Mouse (Mus musculus): ENCODE measurements around the gene Dgkb. TPM values are rescaled to one million over a fixed set of nuclear protein-coding genes. Genes with fewer than 3 reads are reported as not detected.

Gene Dgkb
- polyA plus RNA-seq, 2 experiments: 0.03 TPM; not detected in 1

DNA sequence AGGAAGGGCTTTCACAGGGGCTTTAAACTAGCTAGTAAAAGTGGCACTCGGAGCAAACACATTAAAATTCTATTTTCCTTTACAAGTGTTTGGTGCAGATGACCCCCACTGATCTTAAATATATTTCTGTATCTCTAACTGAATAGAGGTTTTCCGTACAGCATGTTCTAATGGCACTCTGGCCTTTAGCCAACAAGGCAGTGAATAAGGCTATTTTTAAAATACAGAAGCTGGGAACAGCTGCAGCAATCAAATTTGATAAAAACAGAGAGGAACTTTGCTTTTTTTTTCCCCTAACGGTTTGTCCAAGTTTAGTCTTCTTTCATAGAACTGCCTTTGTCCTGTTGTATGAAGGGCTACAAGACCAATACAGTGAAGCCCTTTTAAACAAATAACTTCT lies 776.5 kb downstream of the Dgkb start:
- 40% methylated on average over 3 of the region's 3 CpGs for WGBS (ENCODE audit: insufficient replicate concordance)
- Histone ChIP-seq H3K9ac (replicated peaks) (no peak overlapping the region), H3K4me2 (ENCODE audit: low read depth) (no peak overlapping the region), H3K4me3 (ENCODE audit: insufficient read depth in 1 of 2, low read depth in 2 of 2, low read length in 2 of 2) (no peak overlapping the region), H3K27ac (no peak overlapping the region), H3K36me3 (replicated peaks; ENCODE audit: control insufficient read depth, insufficient read depth, low read depth) (no peaks in the 10 kb centered on the region), H3K9me3 (ENCODE audit: control insufficient read depth, low read length) (no peaks in the 10 kb centered on the region), H3K27me3 (ENCODE audit: control insufficient read depth, insufficient read depth, low read length) (no peaks in the 10 kb centered on the region), H3K4me1 (replicated peaks; ENCODE audit: control insufficient read depth in 2 of 2, insufficient read depth in 2 of 2, low read length in 1 of 2) (no peaks in the 10 kb centered on the region)
- no peak for ATAC-seq (ENCODE audit: insufficient read depth)
- TF ChIP-seq EP300 (IDR thresholded peaks at IDR 0.05; ENCODE audit: low read depth) (no peak), CTCF (IDR thresholded peaks at IDR 0.05; ENCODE audit: low read depth) (no peak)
- no peak for DNase-seq (ENCODE audit: low read depth in 3 of 3, low spot score in 3 of 3)

DNA sequence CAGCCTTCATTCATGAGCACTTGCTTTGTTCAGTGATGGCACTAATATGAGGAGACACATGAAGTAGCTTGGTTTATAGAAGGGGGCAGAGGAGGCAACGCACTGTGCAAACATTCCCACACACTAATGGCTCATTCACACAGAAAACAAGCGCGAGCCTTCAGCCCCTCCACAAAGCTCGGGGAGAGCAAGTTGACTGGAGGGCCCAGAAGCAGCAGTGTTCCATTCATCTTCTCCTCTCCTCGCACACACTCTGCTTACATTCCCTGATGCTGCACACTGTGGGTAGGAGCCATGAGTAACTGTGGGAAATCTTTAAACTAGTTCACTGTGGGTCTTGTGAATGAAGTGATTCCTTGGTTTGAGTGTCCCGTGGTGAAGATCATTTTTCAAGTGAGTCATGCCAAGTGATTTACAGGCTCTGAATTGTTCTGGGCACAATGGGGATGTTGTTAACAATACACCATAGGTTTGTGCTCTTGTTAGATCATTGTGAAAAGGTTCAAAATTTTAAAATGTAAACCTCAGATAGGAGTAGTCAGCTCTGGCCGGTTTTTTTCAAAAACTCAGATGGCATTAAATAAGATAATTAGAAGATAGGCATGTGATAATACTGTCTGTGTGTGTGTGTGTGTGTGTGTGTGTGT lies 779.0 kb downstream of the Dgkb start:
- no peak overlapping the region for H3K4me2 ChIP-seq (ENCODE audit: low read depth)
- H3K36me3 ChIP-seq (replicated peaks; ENCODE audit: control insufficient read depth, insufficient read depth, low read depth): no peaks in the 10 kb centered on the region
- 57% methylated on average over 7 of the region's 7 CpGs for WGBS (ENCODE audit: insufficient replicate concordance)
- no peak overlapping the region for H3K9ac ChIP-seq (replicated peaks)
- TF ChIP-seq CTCF (IDR thresholded peaks at IDR 0.05; ENCODE audit: low read depth): no peak
- no peak for TF ChIP-seq EP300 (IDR thresholded peaks at IDR 0.05; ENCODE audit: low read depth)
- H3K27me3 ChIP-seq (ENCODE audit: control insufficient read depth, insufficient read depth, low read length): no peaks in the 10 kb centered on the region
- H3K9me3 ChIP-seq (ENCODE audit: control insufficient read depth, low read length): no peaks in the 10 kb centered on the region
- DNase-seq (ENCODE audit: low read depth in 3 of 3, low spot score in 3 of 3) (no peak), ATAC-seq (ENCODE audit: insufficient read depth) (no peak)
- no peaks in the 10 kb centered on the region for H3K4me1 ChIP-seq (replicated peaks; ENCODE audit: control insufficient read depth in 2 of 2, insufficient read depth in 2 of 2, low read length in 1 of 2)
- no peak overlapping the region for H3K27ac ChIP-seq
- H3K4me3 ChIP-seq (ENCODE audit: insufficient read depth in 1 of 2, low read depth in 2 of 2, low read length in 2 of 2): no peak overlapping the region

DNA sequence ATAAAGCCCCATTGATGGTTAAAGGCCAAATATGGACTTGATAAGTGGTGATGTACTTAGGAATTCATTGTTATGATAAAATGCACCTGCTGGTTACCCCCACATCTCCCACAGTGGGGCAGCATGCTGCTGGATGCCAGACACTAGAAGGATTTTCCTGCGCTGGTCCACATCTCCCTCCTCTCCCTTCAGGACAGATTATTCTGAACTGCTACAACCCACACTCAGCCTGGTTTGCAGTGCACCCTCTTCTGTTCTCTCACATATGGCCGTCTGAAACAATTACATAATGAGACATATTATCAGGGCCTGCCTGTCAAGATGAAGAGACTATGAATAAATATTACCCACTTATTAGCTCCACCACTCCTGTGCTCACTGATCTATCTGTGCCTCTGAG lies 780.6 kb downstream of the Dgkb start:
- Histone ChIP-seq H3K9ac (replicated peaks) (no peak overlapping the region), H3K4me3 (ENCODE audit: insufficient read depth in 1 of 2, low read depth in 2 of 2, low read length in 2 of 2) (no peak overlapping the region), H3K4me2 (ENCODE audit: low read depth) (no peak overlapping the region), H3K9me3 (ENCODE audit: control insufficient read depth, low read length) (no peaks in the 10 kb centered on the region), H3K27ac (no peak overlapping the region), H3K36me3 (replicated peaks; ENCODE audit: control insufficient read depth, insufficient read depth, low read depth) (no peaks in the 10 kb centered on the region), H3K4me1 (replicated peaks; ENCODE audit: control insufficient read depth in 2 of 2, insufficient read depth in 2 of 2, low read length in 1 of 2) (no peaks in the 10 kb centered on the region), H3K27me3 (ENCODE audit: control insufficient read depth, insufficient read depth, low read length) (no peaks in the 10 kb centered on the region)
- 55% methylated on average over 2 of the region's 2 CpGs for WGBS (ENCODE audit: insufficient replicate concordance)
- DNase-seq (ENCODE audit: low read depth in 3 of 3, low spot score in 3 of 3) (no peak), ATAC-seq (ENCODE audit: insufficient read depth) (no peak)
- TF ChIP-seq EP300 (IDR thresholded peaks at IDR 0.05; ENCODE audit: low read depth) (no peak), CTCF (IDR thresholded peaks at IDR 0.05; ENCODE audit: low read depth) (no peak)

DNA sequence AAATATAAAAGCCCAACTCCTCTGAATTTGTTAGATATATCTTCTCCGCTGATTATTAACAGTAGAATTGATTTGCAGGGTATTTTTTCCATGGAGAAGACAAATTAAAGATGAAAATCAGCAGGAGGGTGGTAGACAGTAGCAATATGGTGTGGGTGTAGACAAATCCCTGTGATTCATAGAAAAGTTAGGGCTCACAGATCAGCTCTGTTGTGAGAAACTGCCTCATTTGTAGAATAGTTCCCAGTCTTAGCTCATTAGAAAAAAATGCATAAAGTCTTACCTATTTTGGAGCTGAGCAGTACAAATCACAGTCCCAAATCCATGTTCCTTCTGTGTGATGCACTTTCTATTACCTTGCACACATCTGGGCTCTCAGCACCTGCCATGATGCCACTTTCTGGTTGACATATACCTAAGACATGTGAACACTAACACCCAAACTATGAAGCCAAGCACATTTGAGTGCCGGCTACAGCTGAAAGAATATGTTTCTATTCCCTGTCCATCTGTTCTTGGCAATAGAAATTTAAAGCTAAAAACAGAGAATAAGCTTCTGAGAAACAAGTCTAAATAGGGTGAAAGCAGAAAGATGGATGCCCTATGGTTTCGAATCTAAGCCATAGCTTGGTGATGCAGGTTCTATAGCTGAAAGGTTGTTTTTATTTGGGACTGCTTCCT lies 782.8 kb downstream of the Dgkb start:
- H3K36me3 ChIP-seq (replicated peaks; ENCODE audit: control insufficient read depth, insufficient read depth, low read depth): no peaks in the 10 kb centered on the region
- H3K4me2 ChIP-seq (ENCODE audit: low read depth): no peak overlapping the region
- no peak for TF ChIP-seq CTCF (IDR thresholded peaks at IDR 0.05; ENCODE audit: low read depth)
- TF ChIP-seq EP300 (IDR thresholded peaks at IDR 0.05; ENCODE audit: low read depth): no peak
- H3K27me3 ChIP-seq (ENCODE audit: control insufficient read depth, insufficient read depth, low read length): no peaks in the 10 kb centered on the region
- no peak overlapping the region for H3K4me3 ChIP-seq (ENCODE audit: insufficient read depth in 1 of 2, low read depth in 2 of 2, low read length in 2 of 2)
- no peak overlapping the region for H3K9ac ChIP-seq (replicated peaks)
- WGBS (ENCODE audit: insufficient replicate concordance): 64% methylated on average over 3 of the region's 3 CpGs
- no peak for DNase-seq (ENCODE audit: low read depth in 3 of 3, low spot score in 3 of 3)
- ATAC-seq (ENCODE audit: insufficient read depth): no peak
- H3K9me3 ChIP-seq (ENCODE audit: control insufficient read depth, low read length): no peaks in the 10 kb centered on the region
- no peaks in the 10 kb centered on the region for H3K4me1 ChIP-seq (replicated peaks; ENCODE audit: control insufficient read depth in 2 of 2, insufficient read depth in 2 of 2, low read length in 1 of 2)
- no peak overlapping the region for H3K27ac ChIP-seq

DNA sequence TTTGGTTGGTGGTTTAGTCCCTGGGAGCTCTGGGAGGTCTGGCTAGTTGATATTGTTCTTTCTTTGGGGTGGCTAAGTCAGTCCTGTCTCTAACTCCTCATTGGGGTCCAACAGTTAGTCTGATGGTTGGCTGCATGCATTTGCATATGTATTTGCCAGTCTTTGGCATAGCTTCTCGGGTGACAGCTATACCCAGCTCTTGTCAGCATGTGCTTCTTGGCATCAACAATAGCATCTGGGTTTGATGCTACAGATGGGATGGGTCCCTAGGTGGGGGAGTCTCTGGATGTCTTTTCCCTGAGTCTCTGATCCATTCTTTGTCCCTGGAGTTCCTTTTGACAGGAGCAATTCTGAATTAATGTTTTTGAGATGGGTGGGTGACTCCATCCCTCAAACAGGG lies 790.6 kb downstream of the Dgkb start:
- Histone ChIP-seq H3K27me3 (ENCODE audit: control insufficient read depth, insufficient read depth, low read length) (no peaks in the 10 kb centered on the region), H3K4me1 (replicated peaks; ENCODE audit: control insufficient read depth in 2 of 2, insufficient read depth in 2 of 2, low read length in 1 of 2) (no peaks in the 10 kb centered on the region), H3K9me3 (ENCODE audit: control insufficient read depth, low read length) (no peaks in the 10 kb centered on the region), H3K9ac (replicated peaks) (no peak overlapping the region), H3K4me3 (ENCODE audit: insufficient read depth in 1 of 2, low read depth in 2 of 2, low read length in 2 of 2) (no peak overlapping the region), H3K4me2 (ENCODE audit: low read depth) (no peak overlapping the region), H3K36me3 (replicated peaks; ENCODE audit: control insufficient read depth, insufficient read depth, low read depth) (no peaks in the 10 kb centered on the region), H3K27ac (no peak overlapping the region)
- TF ChIP-seq CTCF (IDR thresholded peaks at IDR 0.05; ENCODE audit: low read depth): no peak
- TF ChIP-seq EP300 (IDR thresholded peaks at IDR 0.05; ENCODE audit: low read depth): no peak
- WGBS (ENCODE audit: insufficient replicate concordance): 35% methylated on average over 1 of the region's 1 CpGs
- no peak for DNase-seq (ENCODE audit: low read depth in 3 of 3, low spot score in 3 of 3)
- ATAC-seq (ENCODE audit: insufficient read depth): no peak

Measured in liver, embryonic 14.5 days (tissue).